Mouse (Mus musculus) ES-E14 (cell line): ENCODE results near the gene Gm21149. TPM values are rescaled to one million over a fixed set of nuclear protein-coding genes. Genes with fewer than 3 reads are reported as not detected.
"Not testable (repeated sequence)": the region's sequence is repeated elsewhere in the genome, so short reads cannot be mapped to it uniquely, and the experiment has no call there.

ENCODE experiments used
- DNase-seq: peaks from one replicate; pipeline ENCODE4 v3.0.0-alpha.2; 2013; ENCODE audit warnings: low read depth, low spot score
- H3K27ac ChIP-seq: 2 replicates; pipeline ENCODE4 v1.5.1; 2012; ENCODE audit warnings: low read depth, mild to moderate bottlenecking, low read length, moderate library complexity, mixed read lengths; ENCODE audit not compliant: poor library complexity, insufficient read depth, severe bottlenecking
- H3K36me3 ChIP-seq: 2 replicates; pipeline ENCODE4 v1.6.1; 2012; ENCODE audit warnings: mild to moderate bottlenecking, low read length, moderate library complexity, mixed read lengths; ENCODE audit not compliant: control insufficient read depth, poor library complexity, insufficient read depth, severe bottlenecking
- H3K4me1 ChIP-seq, 2 experiments: fragments of 150-350 bp in 1 of 2; sonication (generic) in 1 of 2; 2 replicates each; pipeline ENCODE4 v1.6.1; 2012; ENCODE audit warnings: low read length in 2 of 2, mild to moderate bottlenecking in 1 of 2, mixed read lengths in 1 of 2; ENCODE audit not compliant: control insufficient read depth in 2 of 2, insufficient read depth in 2 of 2, poor library complexity in 1 of 2
- H3K4me3 ChIP-seq, 2 experiments: fragments of 150-350 bp in 1 of 2; sonication (generic) in 1 of 2; 2 replicates each; pipeline ENCODE4 v1.5.1; 2012; ENCODE audit warnings: low read length in 2 of 2, low read depth in 1 of 2, mild to moderate bottlenecking in 1 of 2, mixed read lengths in 1 of 2; ENCODE audit not compliant: insufficient read depth in 1 of 2, poor library complexity in 1 of 2, severe bottlenecking in 1 of 2
- H3K9ac ChIP-seq: 2 replicates; pipeline ENCODE4 v1.6.1; 2012; ENCODE audit warnings: low read depth, mild to moderate bottlenecking, low read length, mixed read lengths; ENCODE audit not compliant: poor library complexity, insufficient read depth, severe bottlenecking
- H3K9me3 ChIP-seq: fragments of 150-350 bp; sonication (generic); 2 replicates; pipeline ENCODE4 v1.6.1; 2012; ENCODE audit warnings: low read depth, mild to moderate bottlenecking, low read length; ENCODE audit not compliant: control insufficient read depth, insufficient read depth
- ZNF384 ChIP-seq: IDR thresholded peaks from 2 replicates; pipeline ENCODE4 v1.6.1; 2012; ENCODE audit warnings: low read depth, low read length, inconsistent platforms
- in situ Hi-C, 2 experiments: fragments of 600-800 bp; cut with MboI; formaldehyde crosslinking; loops; one replicate each; pipeline ENCODE4 v1.15.1; 2025; ENCODE audit warnings: low sequenced_read_pairs in 2 of 2, inconsistent platforms in 1 of 2; ENCODE audit not compliant: unreplicated experiment in 2 of 2
- total RNA-seq: library from RNA; depleted of rRNA; stranded (reverse); fragments of 300-350 nt; gene quantifications from 2 replicates; pipeline ENCODE4 v1.2.3, GENCODE M21; 2012; rRNA removed

The Gm21149 gene
- total RNA-seq, 1 experiment, result not detected

DNA sequence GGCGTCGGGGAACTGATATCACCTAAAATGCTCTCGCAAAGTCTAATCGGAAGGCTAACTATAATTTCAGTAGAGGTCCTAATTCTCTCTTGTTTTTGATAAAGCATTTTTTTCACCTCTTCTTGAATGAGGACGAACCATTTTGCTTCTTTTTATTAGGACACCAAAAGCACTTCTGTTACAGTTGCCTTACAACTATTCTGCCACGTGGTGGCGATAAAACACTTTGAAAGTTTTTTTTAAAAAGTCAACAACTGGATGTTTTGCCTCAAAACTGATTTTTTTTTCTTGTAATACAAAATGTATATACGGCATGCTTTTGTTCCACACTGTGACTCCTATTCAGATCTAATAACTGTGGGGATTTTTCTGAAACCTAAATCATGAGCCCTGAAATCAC lies 14.7 kb downstream of the Gm21149 start:
- H3K9ac ChIP-seq, in situ Hi-C loops, DNase-seq, H3K36me3 ChIP-seq, H3K4me1 ChIP-seq, H3K4me3 ChIP-seq, H3K9me3 ChIP-seq, H3K27ac ChIP-seq: not testable (repeated sequence)
- TF ChIP-seq ZNF384, result peak; percentile 44; the same call in 1 of the 2 replicates

DNA sequence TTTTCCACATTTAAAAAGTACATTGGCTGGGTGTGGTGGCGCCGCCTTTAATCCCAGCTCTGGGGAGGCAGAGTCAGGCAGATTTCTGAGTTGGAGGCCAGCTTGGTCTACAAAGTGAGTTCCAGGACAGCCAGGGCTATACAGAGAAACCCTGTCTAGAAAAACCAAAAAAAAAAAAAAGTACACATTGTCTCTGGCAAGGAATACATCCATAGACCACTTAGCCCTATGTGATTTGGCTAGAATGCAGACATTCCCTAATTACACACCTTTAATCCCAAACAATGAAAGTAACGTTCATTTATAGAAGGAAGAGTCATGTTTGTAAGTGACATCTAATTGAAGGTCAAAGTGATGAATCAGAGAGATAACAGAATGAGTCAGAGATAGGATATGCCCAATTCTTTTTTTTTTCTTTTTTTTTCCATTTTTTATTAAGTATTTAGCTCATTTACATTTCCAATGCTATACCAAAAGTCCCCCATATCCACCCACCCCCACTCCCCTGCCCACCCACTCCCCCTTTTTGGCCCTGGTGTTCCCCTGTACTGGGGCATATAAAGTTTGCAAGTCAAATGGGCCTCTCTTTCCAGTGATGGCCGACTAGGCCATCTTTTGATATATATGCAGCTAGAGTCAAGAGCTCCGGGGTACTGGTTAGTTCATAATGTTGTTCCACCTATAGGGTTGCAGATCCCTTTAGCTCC lies 18.3 kb downstream of the Gm21149 start:
- H3K4me3 ChIP-seq, in situ Hi-C loops, H3K9me3 ChIP-seq, H3K4me1 ChIP-seq, H3K36me3 ChIP-seq, DNase-seq, H3K9ac ChIP-seq, H3K27ac ChIP-seq: not testable (repeated sequence)

Other genes starting within 250 kb of the Gm21149 start
- gene Gm21190, start 52.7 kb upstream of the Gm21149 start, total RNA-seq, result not detected in 2 replicates
- 0.22 TPM in 1 of 2 replicates, not detected in the other for gene Gm21083, start 100.8 kb upstream of the Gm21149 start, total RNA-seq
- not detected in 2 replicates for gene Speer4d, start 142.5 kb upstream of the Gm21149 start, total RNA-seq
- not detected in 2 replicates for gene 4930572O03Rik, start 180.5 kb upstream of the Gm21149 start, total RNA-seq
- 0.26 TPM in 1 of 2 replicates, not detected in the other for gene Speer4c, start 237.7 kb upstream of the Gm21149 start, total RNA-seq